Mouse (Mus musculus) adrenal gland, adult (tissue): ENCODE results near the gene Prkaca.

Experiments used
- DNase-seq, 2 experiments: peaks; one replicate each; pipeline ENCODE4 v3.0.0; 2022 to 2023; ENCODE audit warnings: low spot score in 1 of 2; ENCODE audit not compliant: inconsistent age in 2 of 2

The Prkaca gene

GRCm38 (mm10) chr8:83972150-83973120 lies at the start of gene Prkaca:
Gene Prkaca, plus strand, starts transcription at chr8:83972993.
- DNase-seq = peak; percentile 99

DNA sequence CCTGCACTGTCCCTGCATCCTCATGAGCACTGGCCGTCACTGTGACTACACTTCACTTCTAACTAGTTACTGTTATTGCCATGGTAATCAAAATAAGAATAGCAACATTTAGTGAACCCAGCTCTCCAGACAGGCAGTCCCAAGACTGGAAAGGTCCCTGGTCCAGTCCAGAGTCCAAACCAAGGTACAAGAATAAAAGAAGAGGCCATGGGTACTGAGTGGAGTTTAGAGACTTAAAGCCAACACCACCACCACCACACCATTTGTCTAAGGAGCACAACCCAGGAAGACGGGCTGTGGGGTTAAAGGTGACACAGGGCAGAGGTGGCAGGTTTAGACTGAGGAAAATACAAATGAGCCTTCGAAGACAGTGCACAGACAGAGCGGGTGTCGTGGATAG lies 48.2 kb upstream of the Prkaca start:
- DNase-seq = no peak

DNA sequence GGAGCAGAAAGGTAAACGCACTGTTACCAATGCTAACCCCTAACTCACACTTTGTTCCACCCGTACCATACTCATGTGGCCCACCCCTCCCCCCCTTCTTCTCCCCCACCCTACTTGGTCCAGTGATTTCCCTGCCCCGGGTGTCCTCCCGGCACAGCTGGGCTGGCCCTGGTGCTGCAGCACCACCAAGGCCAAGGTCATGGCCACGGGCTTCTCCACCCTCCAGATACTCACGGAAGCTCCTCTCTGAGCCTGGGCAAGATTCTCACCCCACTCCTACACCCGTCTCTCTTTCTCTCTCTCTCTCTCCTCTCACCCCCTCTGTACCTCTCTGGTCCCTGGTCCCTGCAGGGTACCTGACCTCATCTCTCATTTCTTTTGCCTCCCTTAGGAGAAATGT lies 46.5 kb upstream of the Prkaca start:
- peak; percentile 87 to 91 for DNase-seq

DNA sequence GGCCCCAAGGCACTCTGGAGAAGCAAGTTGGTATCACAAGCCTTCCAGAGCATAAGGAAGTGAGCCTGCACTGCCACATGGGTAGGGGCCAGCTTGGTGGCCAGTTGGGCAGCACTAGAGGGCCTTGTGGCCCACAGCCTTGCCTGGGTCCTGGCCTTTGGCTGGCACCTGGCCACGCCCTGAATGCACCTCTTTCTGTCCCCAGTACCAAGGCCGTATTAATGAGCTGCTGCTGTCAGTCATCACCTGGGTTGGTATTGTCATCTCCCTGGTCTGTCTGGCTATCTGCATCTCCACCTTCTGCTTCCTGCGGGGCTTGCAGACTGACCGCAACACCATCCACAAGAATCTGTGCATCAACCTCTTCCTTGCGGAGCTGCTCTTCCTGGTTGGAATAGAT lies 38.6 kb upstream of the Prkaca start:
- no peak for DNase-seq

GRCm38 (mm10) chr8:83934994-83935393 lies 37.8 kb upstream of the Prkaca start:
- peak; percentile 59 to 64 for DNase-seq

DNA sequence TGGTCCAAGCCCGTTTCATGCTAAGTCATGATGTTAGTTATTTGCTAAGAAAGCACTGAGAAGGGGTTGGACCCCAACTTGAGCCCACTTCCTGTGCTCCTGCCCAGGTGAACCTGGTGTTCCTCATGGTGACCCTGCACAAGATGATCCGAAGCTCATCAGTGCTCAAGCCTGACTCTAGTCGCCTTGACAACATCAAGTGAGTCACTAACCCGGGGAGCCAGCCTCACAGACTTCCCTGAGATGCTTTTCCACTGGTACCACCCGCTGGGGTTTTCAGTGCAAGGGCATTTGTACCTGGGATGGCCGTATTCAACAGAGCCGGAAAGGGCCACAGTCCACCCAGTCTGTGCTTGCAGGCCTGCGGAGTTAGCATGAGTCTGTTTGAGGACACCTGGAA lies 37.4 kb upstream of the Prkaca start:
- no peak for DNase-seq

GRCm38 (mm10) chr8:83937645-83938044 lies 35.1 kb upstream of the Prkaca start:
- no peak for DNase-seq

GRCm38 (mm10) chr8:83938330-83938729 lies 34.5 kb upstream of the Prkaca start:
- DNase-seq = no peak

DNA sequence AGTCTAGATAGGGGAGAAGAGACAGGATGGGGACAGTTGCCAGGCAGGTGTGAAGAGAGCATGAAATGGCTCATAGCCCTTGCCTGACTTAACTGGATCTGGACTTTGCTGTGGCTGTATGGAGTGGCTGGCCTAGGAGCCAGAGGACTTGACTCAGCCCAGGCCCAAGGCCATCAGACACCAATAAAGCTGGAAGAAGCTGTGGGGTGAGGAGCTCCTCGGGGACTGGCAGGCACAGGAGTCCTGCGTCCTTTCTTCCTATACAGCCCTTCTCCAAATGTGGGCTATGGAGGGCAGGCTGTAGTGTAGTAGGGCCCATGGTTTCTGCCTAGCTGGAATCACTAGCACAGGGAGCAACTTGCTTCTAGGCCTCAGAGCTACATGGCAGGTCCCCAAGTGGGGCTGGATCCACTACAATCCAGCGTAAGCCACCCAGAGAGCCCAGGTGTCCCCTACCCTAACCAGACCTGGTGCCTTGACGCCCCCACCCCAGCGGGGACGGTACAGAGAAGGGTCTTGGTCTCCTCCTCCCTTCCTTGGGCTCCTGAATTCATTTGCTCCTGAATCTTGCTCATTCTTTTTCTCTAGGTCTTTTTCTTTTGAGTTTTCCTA lies 31.6 kb upstream of the Prkaca start:
- peak; percentile 59 to 80 for DNase-seq

DNA sequence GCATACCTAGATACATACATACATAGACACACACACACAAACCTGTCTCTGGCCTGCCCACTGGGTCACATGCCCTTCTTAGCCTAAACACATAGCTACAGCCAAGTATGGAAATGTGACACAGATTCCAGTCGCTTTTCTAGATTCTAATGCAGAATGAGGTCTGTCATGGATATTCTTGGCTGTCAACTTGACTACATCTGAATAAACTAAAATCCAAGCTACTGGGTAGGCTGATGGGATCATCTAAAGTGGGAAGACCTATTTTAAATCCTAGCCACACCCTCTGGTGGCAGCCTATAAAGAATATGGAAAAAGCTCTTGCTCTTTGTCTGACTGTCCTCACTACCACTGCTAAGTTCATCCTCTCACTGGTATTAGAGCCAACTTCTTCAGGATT lies 30.3 kb upstream of the Prkaca start:
- no peak for DNase-seq

GRCm38 (mm10) chr8:83945540-83945939 lies 27.3 kb upstream of the Prkaca start:
- DNase-seq = no peak

DNA sequence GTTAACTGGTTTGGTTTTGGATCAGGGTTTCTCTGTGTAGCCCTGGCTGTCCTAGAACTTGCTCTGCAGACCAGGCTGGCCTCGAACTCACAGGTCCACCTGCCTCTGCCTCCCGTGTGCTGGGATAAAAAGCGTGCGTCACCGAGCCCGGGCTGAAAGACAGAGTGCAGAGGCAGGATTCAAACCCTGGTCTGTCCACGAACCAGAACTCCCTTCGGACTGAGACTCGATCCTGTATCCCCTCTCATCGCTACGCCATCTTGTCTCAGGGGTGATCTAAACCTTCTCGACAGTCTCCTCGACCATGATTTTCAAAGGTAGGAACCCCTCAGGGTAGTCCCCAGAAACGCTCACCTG lies 18.1 kb upstream of the Prkaca start:
- DNase-seq = no peak

DNA sequence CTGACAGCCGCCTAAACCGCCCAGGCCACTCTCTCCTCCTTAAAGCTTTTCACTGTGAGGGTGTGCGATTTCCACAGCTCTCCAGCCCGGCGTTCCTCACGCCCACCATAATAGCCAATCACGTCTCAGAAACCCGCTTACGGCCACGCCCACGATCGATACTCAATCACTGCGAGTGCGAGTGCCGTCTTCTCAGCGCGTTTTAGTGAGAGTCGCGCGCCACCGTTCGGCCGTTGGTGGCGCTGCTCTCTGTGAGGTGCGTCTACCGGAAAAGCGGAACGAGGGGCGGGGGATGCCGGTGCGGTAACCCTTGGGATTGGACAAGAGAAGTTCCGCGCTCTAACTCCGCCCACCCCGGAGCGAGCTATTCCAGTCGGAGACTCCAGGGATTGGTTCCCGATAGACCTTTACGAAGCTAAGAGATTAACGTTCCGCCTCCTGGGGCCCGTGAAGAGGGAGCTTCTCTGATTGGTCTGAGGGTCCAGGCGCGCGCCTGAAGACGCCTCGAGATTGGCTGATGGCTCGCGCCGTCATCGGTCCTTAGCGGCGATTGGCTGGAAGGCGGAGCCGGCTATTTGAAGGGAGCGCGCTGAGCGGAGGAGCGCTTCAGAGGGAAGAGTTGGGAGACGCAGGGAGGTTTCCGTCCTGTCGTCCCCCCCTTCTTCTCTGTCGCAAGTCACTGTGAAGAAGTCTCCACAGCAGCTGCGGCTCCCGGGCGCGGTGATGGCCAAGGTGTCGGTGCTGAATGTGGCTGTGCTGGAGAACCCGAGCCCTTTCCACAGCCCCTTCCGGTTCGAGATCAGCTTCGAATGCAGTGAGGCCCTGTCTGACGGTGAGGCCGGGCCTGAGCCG lies 17.5 kb upstream of the Prkaca start, which contains the start of the genes Gm10644 and Asf1b:
Gm10644 (minus strand) TSS at position 100 of the 852 bp plus-strand sequence.
Asf1b (plus strand) TSS at position 402 of the 852 bp plus-strand sequence.
- peak; percentile 99 for DNase-seq

DNA sequence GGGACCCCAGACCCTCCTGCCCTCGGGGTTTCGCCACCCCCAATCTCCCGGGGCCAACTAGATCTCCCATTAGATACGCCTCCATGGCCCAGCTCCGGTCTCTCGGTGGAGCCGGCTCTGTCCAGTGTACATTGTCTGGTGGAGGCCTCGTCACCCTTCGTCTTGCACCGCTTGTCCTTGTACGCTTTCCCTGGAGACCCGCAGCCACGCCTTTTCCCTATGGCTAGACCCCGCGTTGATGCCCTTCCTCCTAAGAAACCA lies 16.9 kb upstream of the Prkaca start:
- DNase-seq = no peak

GRCm38 (mm10) chr8:83956789-83957188 lies 16.0 kb upstream of the Prkaca start:
- no peak for DNase-seq

DNA sequence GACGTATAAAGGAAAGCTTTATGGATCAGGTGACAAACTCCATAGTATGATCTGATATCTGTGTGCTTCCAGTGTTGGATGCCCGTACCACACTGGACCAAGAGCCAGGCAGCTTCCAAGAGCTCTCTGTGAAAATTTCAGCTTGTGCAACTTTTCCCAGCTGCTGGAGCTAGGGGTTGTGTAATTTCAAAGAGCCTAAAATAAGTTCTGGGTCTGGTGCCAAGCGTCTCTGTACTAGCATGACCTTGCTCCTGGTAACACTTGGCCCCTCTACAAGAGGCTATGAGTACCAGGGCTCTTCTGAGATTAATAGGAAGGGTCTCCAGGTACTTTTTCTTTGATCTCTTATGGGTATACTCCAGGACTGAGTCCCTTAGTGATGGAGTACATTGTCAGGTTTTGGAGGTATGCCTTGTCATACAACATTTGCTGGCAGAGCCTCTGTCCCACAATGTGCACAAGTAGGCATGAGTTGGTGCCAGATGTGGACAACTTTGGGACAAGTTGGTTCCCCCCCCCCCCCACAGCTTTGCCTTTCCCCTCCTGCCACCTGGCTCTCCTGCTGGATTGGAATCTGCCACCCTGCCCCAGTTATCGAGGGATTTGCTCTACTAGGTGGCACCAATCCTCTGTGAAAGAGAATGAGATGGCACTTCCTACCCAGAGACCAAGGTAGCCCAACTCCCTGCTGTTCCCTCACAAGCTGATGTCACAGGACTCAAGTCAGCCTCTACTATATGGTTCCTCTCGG lies 8.6 kb upstream of the Prkaca start:
- DNase-seq = peak; percentile 77 to 92

GRCm38 (mm10) chr8:83967701-83968100 lies 5.1 kb upstream of the Prkaca start:
- no peak for DNase-seq

- DNase-seq = peak; percentile 52 to 85
Measured at GRCm38 (mm10) chr8:83971121-83971520, 1.7 kb upstream of the Prkaca start.

DNA sequence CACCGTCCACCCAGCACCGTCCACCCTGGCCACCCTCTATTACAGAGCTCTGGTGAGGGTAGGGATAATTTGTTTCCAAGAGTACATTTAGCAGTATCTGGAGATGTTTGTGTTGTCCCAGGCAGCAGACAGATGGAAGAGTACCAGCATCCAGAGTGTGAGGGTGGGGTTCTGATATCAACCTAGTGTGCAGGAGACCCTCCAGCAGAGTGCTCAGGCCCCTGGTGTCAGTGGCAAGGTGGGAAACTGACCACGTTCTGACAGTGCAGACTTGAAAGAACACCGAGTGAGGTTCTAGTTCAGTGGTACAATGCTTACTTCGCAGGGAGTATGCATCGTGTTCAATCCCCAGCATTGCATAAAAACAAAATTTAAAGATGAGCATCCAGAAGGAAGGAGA lies 1.1 kb upstream of the Prkaca start:
- no peak for DNase-seq

DNA sequence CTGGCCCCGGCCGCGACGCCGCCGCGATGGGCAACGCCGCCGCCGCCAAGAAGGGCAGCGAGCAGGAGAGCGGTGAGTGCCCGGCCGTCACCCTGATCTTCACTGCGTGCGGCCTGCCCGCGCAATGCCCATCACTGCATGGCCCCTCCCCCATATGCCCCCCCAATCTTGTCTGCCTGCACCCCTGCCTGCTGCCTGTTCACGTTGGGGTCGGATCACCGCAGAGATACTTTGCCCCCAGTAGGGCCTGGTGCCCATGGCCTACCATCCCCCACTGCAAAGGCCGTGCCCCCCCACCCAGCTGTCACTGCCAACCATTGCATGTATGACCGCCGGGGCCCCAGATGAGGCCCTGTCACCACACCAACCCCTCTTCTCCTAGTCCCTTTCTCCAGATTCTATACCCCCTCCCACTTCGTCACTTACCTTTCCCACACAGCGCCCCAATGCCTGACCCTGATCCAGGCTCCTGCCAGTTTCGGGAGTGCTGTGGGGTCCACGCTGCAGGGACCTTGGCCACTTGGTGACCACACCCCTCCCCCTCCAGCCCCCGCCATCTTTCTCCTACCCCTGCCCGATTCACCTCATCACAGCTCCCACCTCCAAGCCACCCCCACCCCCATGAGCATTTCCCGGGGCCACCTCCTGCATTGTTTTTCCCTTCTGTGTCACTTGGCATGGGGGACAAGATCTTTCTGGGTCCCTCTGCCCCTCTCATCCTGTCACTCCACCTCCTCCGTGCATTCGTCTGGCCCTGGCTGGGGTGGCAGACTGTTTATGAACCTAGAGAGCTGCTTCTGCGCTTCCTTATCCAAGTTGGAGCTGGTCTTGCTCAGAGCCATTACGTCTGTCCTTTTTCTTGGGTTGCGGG lies 603 bp downstream of the Prkaca start:
- peak; percentile 31 to 76 for DNase-seq
